Mouse (Mus musculus) embryonic facial prominence, embryonic 11.5 days (tissue): Measurements from ENCODE around the gene Chrnd. TPM values are rescaled to one million over a fixed set of nuclear protein-coding genes. Genes with fewer than 3 reads are reported as not detected.

ENCODE experiments used
- ATAC-seq: fragments of 200-750 bp; cut with Nextera tagmentation; replicated peaks from 2 replicates; pipeline ENCODE4 v1.8.0; 2017; ENCODE audit warnings: low read depth; ENCODE audit not compliant: insufficient number of reproducible peaks, low FRiP score, low TSS enrichment
- DNase-seq: peaks from one replicate; pipeline ENCODE4 v3.0.0-alpha.2; 2015; ENCODE audit warnings: low spot score
- H3K27ac ChIP-seq: fragments of 300-500 bp; sonication (generic); replicated peaks from 2 replicates; pipeline ENCODE4 v1.5.1; 2014; ENCODE audit warnings: mild to moderate bottlenecking, low read depth, low read length, control low read depth
- H3K27me3 ChIP-seq: fragments of 300-500 bp; sonication (generic); 2 replicates; pipeline ENCODE4 v1.6.1; 2014; ENCODE audit warnings: mild to moderate bottlenecking, low read length, moderate library complexity, mixed read lengths; ENCODE audit not compliant: control insufficient read depth, insufficient read depth
- H3K36me3 ChIP-seq: fragments of 300-500 bp; sonication (generic); replicated peaks from 2 replicates; pipeline ENCODE4 v1.6.1; 2014; ENCODE audit warnings: low read depth, mild to moderate bottlenecking, low read length, moderate library complexity, mixed read lengths; ENCODE audit not compliant: control insufficient read depth, insufficient read depth
- H3K4me1 ChIP-seq: fragments of 300-500 bp; sonication (generic); 2 replicates; pipeline ENCODE4 v1.6.1; 2014; ENCODE audit warnings: low read length, mixed read lengths; ENCODE audit not compliant: control insufficient read depth, insufficient read depth
- H3K4me2 ChIP-seq: fragments of 300-500 bp; sonication (generic); 2 replicates; pipeline ENCODE4 v1.6.1; 2014; ENCODE audit warnings: low read depth, mild to moderate bottlenecking, control low read depth, low read length, moderate library complexity
- H3K4me3 ChIP-seq: fragments of 300-500 bp; sonication (generic); 2 replicates; pipeline ENCODE4 v1.5.1; 2014; ENCODE audit warnings: low read depth, low read length, control low read depth
- H3K9ac ChIP-seq: fragments of 300-500 bp; sonication (generic); replicated peaks from 2 replicates; pipeline ENCODE4 v1.6.1; 2014; ENCODE audit warnings: mild to moderate bottlenecking, control low read depth, low read length
- H3K9me3 ChIP-seq: fragments of 300-500 bp; sonication (generic); replicated peaks from 2 replicates; pipeline ENCODE4 v1.6.1; 2016; ENCODE audit warnings: mild to moderate bottlenecking, low read length, inconsistent platforms, mixed read lengths; ENCODE audit not compliant: control insufficient read depth
- WGBS: fragments of 180-500 bp; shearing (Covaris S2); extraction: QIAGEN DNeasy Blood & Tissue Kit; methylation state at CpG from one replicate; pipeline ENCODE4 v1.1.7; 2014; 5-methylcytosine and 5-hydroxymethylcytosine counted together
- polyA plus RNA-seq: library from polyadenylated mRNA; unstranded; fragments of >200 nt; fragmentation: Nextera tagmentation; extraction: Ambion mirVana; gene quantifications from 2 replicates; pipeline ENCODE4 v1.2.1, GENCODE M21; 2014

Gene Chrnd
- 0.15 and 0.22 TPM in 2 replicates for polyA plus RNA-seq

GRCm38 (mm10) chr1:87190429-87190828, at the start of gene Chrnd:
Gene Chrnd (plus strand): TSS chr1:87190607.
- no peak within 1 kb of the TSS; the same call in 1 of the 2 replicates for H3K9ac ChIP-seq
- DNase-seq = no peak
- 26% methylated on average over 4 of the region's 4 CpGs for WGBS
- H3K36me3 ChIP-seq = no peaks in the 10 kb centered on the region
- no peaks in the 10 kb centered on the region for H3K9me3 ChIP-seq
- H3K4me3 ChIP-seq = no peak within 1 kb of the TSS
- peaks cover 11% of the 10 kb centered on the region for H3K27me3 ChIP-seq
- ATAC-seq = no peak
- H3K4me2 ChIP-seq = no peak within 1 kb of the TSS
- H3K4me1 ChIP-seq = no peaks in the 10 kb centered on the region; the same call in 1 of the 2 replicates
- no peak within 1 kb of the TSS for H3K27ac ChIP-seq

- no peaks in the 10 kb centered on the region for H3K4me1 ChIP-seq
- no peak for DNase-seq
- H3K9me3 ChIP-seq = no peaks in the 10 kb centered on the region
- H3K4me3 ChIP-seq = no peak overlapping the region
- WGBS = 82% methylated on average over 4 of the region's 4 CpGs
- no peak overlapping the region for H3K27ac ChIP-seq
- H3K27me3 ChIP-seq = no peaks in the 10 kb centered on the region
- ATAC-seq = no peak
- no peaks in the 10 kb centered on the region for H3K36me3 ChIP-seq
- no peak overlapping the region for H3K9ac ChIP-seq
- no peak overlapping the region for H3K4me2 ChIP-seq
Measured at GRCm38 (mm10) chr1:87141550-87141949, 48.9 kb upstream of the Chrnd start.

- Histone ChIP-seq H3K4me2 (no peak overlapping the region), H3K4me3 (no peak overlapping the region), H3K4me1 (no peaks in the 10 kb centered on the region), H3K9me3 (no peaks in the 10 kb centered on the region), H3K27ac (no peak overlapping the region), H3K27me3 (no peaks in the 10 kb centered on the region), H3K9ac (no peak overlapping the region), H3K36me3 (no peaks in the 10 kb centered on the region)
- DNase-seq (no peak), ATAC-seq (0 out of 2 replicates have a peak, but pooled peaks have one; percentile 23)
- WGBS = 73% methylated on average over 9 of the region's 9 CpGs
Measured at GRCm38 (mm10) chr1:87142456-87142855, 48.0 kb upstream of the Chrnd start.

GRCm38 (mm10) chr1:87143141-87143540, 47.3 kb upstream of the Chrnd start:
- H3K9me3 ChIP-seq = no peaks in the 10 kb centered on the region
- H3K9ac ChIP-seq = no peak overlapping the region
- no peak for ATAC-seq

GRCm38 (mm10) chr1:87149422-87149821, 41.0 kb upstream of the Chrnd start:
- H3K4me1 ChIP-seq = no peaks in the 10 kb centered on the region
- no peak overlapping the region for H3K4me2 ChIP-seq
- DNase-seq (no peak), ATAC-seq (no peak)
- no peak overlapping the region for H3K4me3 ChIP-seq
- H3K27me3 ChIP-seq = peaks cover 32% of the 10 kb centered on the region
- no peak overlapping the region for H3K27ac ChIP-seq
- H3K36me3 ChIP-seq = no peaks in the 10 kb centered on the region
- no peak overlapping the region for H3K9ac ChIP-seq
- WGBS = 27% methylated on average over 13 of the region's 13 CpGs
- no peaks in the 10 kb centered on the region for H3K9me3 ChIP-seq

More at GRCm38 (mm10) chr1:87143141-87143540, 47.3 kb upstream of the Chrnd start:
- DNase-seq = no peak
- Histone ChIP-seq H3K36me3 (no peaks in the 10 kb centered on the region), H3K4me2 (no peak overlapping the region), H3K27me3 (no peaks in the 10 kb centered on the region), H3K27ac (no peak overlapping the region), H3K4me1 (no peaks in the 10 kb centered on the region), H3K4me3 (no peak overlapping the region)
- 82% methylated on average over 10 of the region's 10 CpGs for WGBS

GRCm38 (mm10) chr1:87151286-87151685, 39.1 kb upstream of the Chrnd start:
- Histone ChIP-seq H3K36me3 (no peaks in the 10 kb centered on the region), H3K9me3 (no peaks in the 10 kb centered on the region), H3K27me3 (peaks cover 50% of the 10 kb centered on the region), H3K4me2 (no peak overlapping the region), H3K4me3 (no peak overlapping the region), H3K9ac (no peak overlapping the region), H3K27ac (no peak overlapping the region), H3K4me1 (no peaks in the 10 kb centered on the region)
- ATAC-seq = no peak
- no peak for DNase-seq
- WGBS = 81% methylated on average over 6 of the region's 6 CpGs

GRCm38 (mm10) chr1:87153776-87154500, 36.5 kb upstream of the Chrnd start:
- no peaks in the 10 kb centered on the region for H3K36me3 ChIP-seq

GRCm38 (mm10) chr1:87154501-87155120, 35.8 kb upstream of the Chrnd start:
- H3K27me3 ChIP-seq = peaks cover 74% of the 10 kb centered on the region
- H3K4me1 ChIP-seq = no peaks in the 10 kb centered on the region
- H3K9me3 ChIP-seq = no peaks in the 10 kb centered on the region
- H3K36me3 ChIP-seq = no peaks in the 10 kb centered on the region
- peak overlapping the region; percentile 28 for H3K4me3 ChIP-seq
- WGBS = 1% methylated on average over 57 of the region's 58 CpGs
- no peak overlapping the region for H3K27ac ChIP-seq
- H3K4me2 ChIP-seq = peak overlapping the region; percentile 47
- no peak for ATAC-seq
- no peak for DNase-seq
- no peak overlapping the region for H3K9ac ChIP-seq

More at GRCm38 (mm10) chr1:87153776-87154500, 36.5 kb upstream of the Chrnd start:
- DNase-seq = no peak
- H3K9me3 ChIP-seq = no peaks in the 10 kb centered on the region
- no peaks in the 10 kb centered on the region for H3K4me1 ChIP-seq
- peaks cover 74% of the 10 kb centered on the region for H3K27me3 ChIP-seq
- no peak overlapping the region for H3K9ac ChIP-seq
- ATAC-seq = no peak
- peak overlapping the region; percentile 47 for H3K4me2 ChIP-seq
- WGBS = 1% methylated on average over 71 of the region's 72 CpGs
- peak overlapping the region; percentile 28 for H3K4me3 ChIP-seq
- no peak overlapping the region for H3K27ac ChIP-seq
